Mouse (Mus musculus) spleen, adult 2 months (tissue): Measurements from ENCODE around the gene Egflam.

Experiments used
- CTCF ChIP-seq: fragments of 200-500 bp; IDR thresholded peaks from 2 replicates; pipeline ENCODE4 v1.5.1; 2011; ENCODE audit warnings: mild to moderate bottlenecking, inconsistent platforms; ENCODE audit not compliant: insufficient read depth, insufficient read length, insufficient replicate concordance; ENCODE audit errors: extremely low read depth
- POLR2A ChIP-seq: fragments of 200-500 bp; IDR thresholded peaks from 2 replicates; pipeline ENCODE4 v1.6.1; 2011; ENCODE audit warnings: low read depth, low read length, inconsistent platforms

DNA sequence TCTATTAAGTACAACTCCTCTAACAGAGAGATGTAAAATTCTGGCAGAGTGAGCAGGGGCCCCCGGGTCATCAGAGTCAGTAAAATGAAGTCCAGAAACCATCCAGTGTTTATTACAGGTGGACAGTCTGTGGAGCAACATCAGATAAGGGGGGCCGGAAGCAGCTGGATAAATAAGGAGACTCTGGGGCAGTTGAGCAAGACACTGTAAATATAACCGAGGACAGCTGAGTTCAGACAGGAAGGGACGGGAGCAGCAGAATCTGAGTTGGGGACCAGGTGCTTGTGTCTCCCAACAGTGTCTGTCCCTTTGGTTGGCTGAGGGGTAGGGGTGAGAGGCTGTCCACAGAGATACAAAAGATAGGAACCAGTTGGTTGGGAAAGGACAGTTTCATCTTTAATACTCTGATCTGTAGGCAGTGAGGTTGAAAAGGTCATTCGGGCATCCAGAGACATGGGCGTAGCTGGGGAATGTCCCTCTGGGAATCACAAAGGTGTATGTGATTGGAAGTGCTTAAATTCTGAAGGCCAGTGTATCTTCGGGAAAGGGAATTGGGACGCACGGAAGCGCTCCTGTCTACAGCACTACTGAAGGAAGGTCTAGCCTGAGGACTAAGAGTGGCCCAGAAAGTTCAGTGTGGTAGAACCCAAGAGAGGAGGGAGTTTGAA, 230.8 kb downstream of the Egflam start:
- TF ChIP-seq CTCF: no peak
- TF ChIP-seq POLR2A: no peak
